Mouse (Mus musculus) adrenal gland, adult (tissue): ENCODE measurements at regions not wholly inside any gene's neighbourhood (a gene's known extent, or its start where the extent isn't known, plus 50 kb on each side); places are given as distances from the start of the nearest gene placed in this dataset.

Source experiments
- DNase-seq, 2 experiments: peaks; one replicate each; pipeline ENCODE4 v3.0.0; 2022 to 2023; ENCODE audit warnings: low spot score in 1 of 2; ENCODE audit not compliant: inconsistent age in 2 of 2

GRCm38 (mm10) chr12:70628384-70629365, 175.8 kb downstream of the Tmx1 start:
- peak in 1 of 2 experiments; percentile 55 for DNase-seq

- no peak for DNase-seq
Observed at GRCm38 (mm10) chr12:70629371-70629770, 176.5 kb downstream of the Tmx1 start.

DNA sequence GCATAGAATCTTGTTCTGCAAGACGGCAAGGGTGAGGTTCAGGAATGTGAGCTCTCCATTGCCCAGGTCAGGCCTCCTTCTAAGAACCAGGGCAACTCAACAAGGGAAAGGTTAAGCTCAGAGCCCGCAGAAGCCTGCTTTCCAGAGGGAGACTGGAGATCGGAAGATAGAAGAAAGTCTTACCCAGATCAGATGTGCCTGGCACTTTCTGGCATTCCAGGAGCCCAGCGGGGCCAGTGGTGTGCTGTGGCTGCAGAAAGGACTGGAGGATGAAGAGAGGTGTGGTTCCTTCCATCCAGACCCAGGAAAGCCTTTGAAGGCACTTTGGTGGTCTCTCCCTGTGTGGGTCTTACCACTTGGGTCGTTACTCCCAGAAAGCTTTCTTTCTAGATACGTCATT, 178.4 kb downstream of the Tmx1 start:
- no peak for DNase-seq

DNA sequence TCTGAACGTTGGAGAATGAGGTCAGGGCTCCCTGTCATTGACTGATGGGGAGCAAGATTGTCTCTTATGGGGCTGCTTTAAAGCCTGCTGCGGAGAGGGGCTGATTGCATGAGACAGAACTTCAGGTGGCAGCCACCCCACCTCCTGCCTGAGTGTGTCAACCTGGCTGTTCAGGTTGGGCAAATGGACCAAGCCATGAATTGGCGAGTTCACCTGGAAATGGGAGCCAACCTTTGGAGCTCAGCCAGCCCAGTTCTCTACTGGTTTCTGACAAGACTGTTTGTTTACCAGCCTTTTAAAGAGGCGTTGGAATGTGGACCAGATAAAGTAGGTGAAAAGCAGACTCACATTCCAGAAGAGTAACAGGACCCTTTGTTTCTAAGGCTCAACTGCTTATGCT, 180.3 kb downstream of the Tmx1 start:
- no peak for DNase-seq

- no peak for DNase-seq
Observed at GRCm38 (mm10) chr12:70633622-70634365, 180.9 kb downstream of the Tmx1 start.

DNA sequence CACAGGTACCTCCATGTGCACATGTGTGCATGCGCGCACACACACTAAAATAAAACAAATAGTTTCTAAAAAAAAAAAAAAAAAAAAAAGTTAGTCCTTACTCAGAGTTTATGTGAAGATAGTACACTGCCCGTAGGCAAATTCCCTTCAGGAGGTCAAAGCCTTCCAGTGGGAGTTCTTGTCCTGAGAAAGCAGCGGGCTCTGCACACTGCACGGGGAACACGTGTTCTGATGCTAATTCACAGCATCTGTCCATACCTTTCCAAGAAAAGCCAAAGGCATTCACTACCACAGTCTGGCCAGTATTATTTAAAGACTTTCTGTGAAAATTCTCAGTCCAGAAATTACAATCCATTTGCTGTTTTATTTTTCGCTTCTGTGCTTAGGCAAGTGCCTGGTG, 183.1 kb downstream of the Tmx1 start:
- no peak for DNase-seq

GRCm38 (mm10) chr12:70640186-70640585, 185.1 kb upstream of the Frmd6 start:
- no peak for DNase-seq

- no peak for DNase-seq
Observed at GRCm38 (mm10) chr12:70644910-70645309, 180.4 kb upstream of the Frmd6 start.

- DNase-seq: no peak
Observed at GRCm38 (mm10) chr12:70645407-70645806, 179.9 kb upstream of the Frmd6 start.

DNA sequence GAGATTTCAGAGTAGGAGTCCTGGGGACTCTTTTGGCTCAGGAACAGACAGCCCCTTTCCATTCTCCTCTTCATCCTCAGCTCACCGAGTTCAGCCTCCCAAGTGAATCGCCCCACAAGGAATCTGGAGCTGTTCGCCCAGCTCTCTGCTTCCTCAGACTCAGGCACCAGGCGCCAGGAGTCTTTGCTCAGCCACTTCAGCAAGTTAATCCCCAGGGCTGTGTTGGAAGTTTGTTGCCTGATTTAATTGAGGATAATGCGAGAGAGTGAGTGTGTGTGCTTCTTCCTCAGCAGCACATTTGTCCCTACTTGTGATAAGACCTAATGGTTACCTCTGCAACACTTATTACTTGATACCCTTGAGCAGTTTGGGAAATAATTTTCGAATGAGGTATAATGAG, 177.8 kb upstream of the Frmd6 start:
- DNase-seq: peak in 1 of 2 experiments; percentile 27

GRCm38 (mm10) chr12:70648179-70648811, 177.0 kb upstream of the Frmd6 start:
- peak; percentile 47 to 76 for DNase-seq

DNA sequence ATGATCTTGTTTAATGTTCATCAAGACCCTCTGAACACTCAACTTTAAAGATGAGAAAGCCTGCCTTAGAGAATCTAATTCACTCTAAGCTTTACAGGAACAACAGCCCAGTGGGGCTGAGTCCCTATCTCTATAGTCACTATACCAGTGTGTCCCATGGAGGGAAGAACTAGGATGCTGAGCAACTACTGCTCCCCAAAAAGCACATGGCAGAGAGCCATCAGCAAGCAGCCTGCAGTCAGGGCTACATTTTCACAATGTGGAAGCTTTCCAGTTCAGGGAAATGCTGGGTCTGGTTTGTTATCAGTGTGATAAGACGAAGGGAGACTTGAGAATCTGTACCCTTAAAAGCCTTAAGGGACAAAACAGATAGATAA, 176.5 kb upstream of the Frmd6 start:
- peak in 1 of 2 experiments; percentile 67 for DNase-seq

GRCm38 (mm10) chr12:70649691-70650090, 175.6 kb upstream of the Frmd6 start:
- DNase-seq: peak; percentile 81 to 88

- peak in 1 of 2 experiments; percentile 22 for DNase-seq
Observed at GRCm38 (mm10) chr12:70650470-70650869, 174.8 kb upstream of the Frmd6 start.

- DNase-seq: peak in 1 of 2 experiments; percentile 19
Observed at GRCm38 (mm10) chr12:70652751-70653150, 172.6 kb upstream of the Frmd6 start.

DNA sequence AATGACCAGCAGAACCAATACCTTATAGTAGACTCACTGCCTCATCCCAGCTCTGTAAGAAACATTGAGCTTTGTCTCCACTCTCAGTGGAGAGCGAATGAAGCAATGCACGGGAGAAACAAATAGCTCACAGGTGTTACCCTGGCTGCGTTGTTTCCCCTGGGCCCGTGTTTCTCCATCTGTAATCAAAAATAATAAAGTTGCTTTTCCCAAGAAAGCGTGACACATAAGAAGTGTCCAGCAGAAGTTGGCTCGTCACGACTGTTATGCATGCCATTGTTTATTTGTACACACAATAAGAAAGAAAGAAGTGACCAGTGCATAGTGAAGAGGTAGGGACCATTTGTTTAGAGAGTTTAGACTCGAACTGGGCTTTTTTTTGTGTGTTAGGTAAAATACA, 171.3 kb upstream of the Frmd6 start:
- DNase-seq: no peak

DNA sequence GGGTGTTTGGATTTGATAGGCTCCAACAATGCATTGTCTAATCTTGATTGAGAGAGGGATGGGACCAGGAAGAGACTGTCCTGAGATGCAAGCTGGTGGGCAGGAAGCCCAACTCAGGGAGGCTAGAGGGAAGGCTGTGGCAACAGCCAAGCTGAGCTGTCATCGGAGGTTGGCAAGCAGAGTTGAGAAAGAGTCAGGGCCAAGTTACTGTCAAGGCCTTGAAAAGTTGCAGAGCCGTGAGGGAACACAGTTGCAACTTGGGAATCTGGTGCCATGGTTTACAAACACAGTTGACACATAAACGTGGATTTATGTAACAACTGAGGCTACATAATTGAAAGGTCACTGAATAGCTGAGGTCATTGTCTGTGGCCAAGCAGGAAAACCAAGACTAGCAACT, 170.8 kb upstream of the Frmd6 start:
- peak; percentile 89 to 94 for DNase-seq

- peak in 1 of 2 experiments; percentile 75 for DNase-seq
Observed at GRCm38 (mm10) chr12:70655411-70655811, 169.9 kb upstream of the Frmd6 start.

DNA sequence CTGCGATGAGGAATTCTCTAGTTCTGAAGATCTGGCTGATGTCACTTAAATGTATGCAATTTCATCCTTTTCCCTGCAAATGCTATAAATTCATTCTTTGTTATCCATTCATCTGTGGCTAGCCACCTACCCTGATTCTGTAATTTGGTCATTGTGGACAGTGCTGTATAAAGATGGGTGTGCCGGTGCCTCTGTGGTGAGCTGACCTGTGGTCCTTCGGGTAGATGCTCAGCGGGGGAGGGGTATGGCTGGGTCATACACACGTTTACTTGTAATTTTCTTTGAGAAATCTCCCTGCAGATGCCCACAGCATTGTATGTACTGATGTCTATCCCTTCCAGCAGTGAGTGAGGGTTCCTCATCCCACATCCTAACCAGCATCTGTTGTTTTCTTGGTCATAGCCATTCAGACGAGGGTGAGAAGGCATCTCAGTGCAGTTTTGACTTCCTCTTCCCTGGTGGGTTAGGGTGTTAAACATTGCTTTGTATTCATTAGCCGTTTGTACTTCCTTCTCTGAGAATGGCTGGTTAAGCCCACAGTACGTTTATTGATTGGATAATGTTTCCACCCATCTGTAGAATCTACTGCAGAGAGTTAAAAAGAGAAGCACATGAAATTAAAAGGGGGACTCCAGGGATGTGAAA, 169.3 kb upstream of the Frmd6 start:
- DNase-seq: peak in 1 of 2 experiments; percentile 54

DNA sequence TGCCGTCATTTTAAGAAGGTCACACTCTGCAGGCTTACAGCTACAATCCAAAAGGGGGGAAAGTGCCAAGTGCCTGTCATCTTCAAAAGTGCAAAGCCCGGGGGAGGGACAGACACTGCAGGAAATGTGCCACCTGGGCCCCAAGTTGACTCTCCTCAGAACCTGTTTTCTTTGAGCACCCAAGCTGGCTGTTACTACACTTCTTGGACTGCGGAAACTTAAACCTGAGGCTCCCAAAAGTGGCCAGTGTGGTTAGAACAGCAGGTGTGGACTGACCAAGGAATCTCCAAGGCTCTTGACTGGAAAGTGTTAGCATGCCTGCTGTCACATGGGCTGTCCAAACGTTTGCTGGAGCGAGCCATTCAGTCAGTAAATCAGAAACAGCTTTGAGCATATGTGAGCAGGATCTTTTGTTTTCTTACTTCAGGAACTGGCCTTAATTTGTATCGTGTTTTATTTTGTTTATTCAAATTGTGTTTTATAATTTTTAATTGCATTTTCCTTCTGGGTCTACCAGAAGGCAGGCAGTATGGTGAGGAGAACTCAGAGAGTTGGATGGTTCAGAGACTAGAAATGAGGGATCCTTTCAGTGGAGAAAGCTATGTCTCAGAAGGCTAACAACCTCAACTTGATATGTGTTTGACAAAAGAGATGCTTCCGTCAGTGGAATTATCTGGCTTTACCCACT, 168.4 kb upstream of the Frmd6 start:
- DNase-seq: peak in 1 of 2 experiments; percentile 47
